Mouse (Mus musculus) liver, embryonic 14.5 days (tissue): Measurements from ENCODE around the gene Togaram1.

Source experiments
- CTCF ChIP-seq: IDR thresholded peaks from 2 replicates; pipeline ENCODE4 v1.5.1; 2016; ENCODE audit warnings: antibody characterized with exemption, low read depth, control low read depth
- EP300 ChIP-seq: IDR thresholded peaks from 2 replicates; pipeline ENCODE4 v1.6.1; 2016; ENCODE audit warnings: antibody characterized with exemption, low read depth

GRCm38 (mm10) chr12:64917578-64918471, 47.8 kb upstream of the Togaram1 start, which contains the start of gene Gm527:
- TF ChIP-seq CTCF (no peak), EP300 (no peak)
